Mouse (Mus musculus) cerebellum, postnatal 25 days (tissue): ENCODE data around the gene Nol6.

Experiments
- DNase-seq, 2 experiments: peaks; one replicate each; pipeline ENCODE4 v3.0.0; 2021; ENCODE audit warnings: mixed read lengths in 2 of 2

The Nol6 gene

DNA sequence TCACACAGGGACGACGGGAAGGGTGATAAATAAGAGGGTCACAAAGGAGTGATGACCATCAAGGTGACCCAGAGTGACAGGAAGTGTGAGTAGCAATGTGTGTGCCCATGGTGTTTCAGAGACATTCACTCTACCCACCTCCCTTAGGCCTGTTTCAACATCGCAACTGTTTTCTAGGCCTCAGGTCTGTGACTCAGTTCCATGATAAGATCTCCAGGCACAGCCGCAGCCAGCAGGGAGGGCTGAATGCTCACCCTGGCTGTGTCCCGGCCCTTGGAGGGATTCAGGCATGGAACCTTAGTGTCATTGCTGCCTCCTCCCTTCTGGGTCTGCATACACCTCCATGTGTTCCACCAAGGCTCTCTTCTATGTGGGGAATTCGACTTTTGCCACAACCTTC is 45.5 kb downstream of the Nol6 start:
- DNase-seq = no peak

DNA sequence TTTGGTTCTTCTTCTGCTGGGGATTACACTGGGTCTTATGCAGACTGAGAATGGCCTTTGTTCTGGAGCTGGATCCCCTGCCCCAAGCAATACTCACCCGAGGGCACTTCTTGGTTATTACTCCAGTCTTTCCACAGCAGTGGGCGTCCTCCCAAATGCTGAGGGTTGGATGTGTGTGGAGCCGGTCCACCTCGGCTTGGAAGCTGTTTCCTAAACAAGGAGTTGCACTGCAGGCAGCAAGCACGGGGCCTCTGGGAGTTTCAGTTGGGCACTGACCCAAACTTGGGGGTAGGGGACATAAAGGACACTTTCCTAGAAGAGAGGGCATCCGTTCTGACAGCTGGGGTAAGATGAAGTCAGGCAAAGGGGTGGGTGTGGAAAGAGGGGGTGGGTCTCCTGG is 49.8 kb downstream of the Nol6 start:
- DNase-seq = no peak

DNA sequence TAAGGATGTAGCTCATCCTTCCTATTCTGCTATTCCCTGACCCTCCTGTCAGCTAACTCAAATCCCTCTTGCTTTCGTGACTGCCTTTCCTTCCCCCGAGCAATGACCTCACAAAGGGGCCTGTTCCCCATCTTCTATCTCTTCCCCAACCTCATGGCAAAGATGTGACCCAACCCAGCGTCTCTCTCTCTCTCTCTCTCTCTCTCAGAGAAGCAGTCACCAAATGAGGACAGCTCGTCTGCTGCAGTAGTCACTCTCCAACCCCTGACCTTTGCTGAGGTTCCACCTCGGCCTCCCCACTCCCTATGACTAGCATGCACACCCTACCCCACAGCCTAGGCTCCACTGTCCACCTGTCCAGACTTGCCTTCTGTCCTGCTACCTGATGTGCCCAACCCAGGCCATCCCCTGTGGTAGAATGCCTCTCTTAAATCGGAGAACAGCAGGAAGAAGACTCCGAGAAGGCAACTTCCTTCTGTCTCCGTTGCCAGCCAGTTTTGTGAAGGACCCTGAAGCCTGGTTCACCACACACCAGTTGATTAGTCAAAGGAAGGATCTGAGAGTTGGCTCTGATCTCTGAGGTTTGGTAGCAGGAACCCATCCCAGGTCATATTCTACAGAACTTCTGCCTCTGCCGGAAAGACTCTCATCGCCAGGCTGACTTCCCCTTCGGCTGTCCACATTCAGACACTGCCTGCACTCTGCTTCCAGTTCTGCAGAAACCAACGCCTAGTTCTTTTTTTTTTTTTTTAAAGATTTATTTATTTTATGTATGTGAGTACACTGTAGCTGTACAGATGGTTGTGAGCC is 51.0 kb downstream of the Nol6 start:
- no peak for DNase-seq

DNA sequence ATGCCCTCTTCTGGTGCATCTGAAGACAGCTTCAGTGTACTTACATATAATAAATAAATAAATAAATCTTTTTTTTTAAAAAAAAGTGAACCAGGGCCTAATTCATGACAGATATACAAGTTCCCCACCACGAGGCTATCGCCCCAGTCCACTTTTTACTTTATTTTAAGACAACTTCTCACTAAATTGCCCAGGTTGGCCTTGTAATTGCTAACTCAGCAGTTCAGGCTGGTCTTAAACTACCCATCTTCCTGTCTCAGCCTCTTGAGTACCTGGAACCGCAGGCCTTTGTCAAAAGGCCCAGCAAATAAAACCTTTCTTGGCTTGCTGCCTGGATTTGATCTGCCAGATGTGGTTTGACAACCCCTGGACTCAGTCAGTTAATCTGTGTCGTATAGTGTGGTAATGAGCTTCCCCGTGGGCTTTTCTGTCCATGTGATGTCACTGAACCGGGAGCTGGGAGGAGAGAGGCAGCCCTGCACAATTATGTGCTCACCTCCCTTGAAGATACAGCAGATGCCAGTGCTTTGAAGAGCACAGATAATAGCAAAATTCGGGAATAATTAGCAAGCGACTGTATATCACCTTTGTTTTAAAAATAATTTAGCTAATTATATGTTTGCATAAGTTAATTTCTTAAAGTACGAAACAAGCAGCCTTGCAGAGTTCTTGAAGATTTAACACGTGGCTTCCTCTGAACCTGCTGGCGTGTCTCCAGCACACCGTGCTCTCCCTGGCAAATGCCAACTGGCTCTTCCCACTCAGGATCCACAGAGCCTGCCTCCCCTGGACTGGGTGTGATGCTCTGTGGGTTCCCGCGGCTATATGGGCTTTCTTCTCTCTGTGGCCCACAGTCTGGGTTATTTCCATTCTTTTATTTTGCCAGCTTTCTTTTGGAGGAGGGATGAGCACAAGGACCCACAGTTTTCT is 52.5 kb downstream of the Nol6 start:
- peak; percentile 65 to 78 for DNase-seq

DNA sequence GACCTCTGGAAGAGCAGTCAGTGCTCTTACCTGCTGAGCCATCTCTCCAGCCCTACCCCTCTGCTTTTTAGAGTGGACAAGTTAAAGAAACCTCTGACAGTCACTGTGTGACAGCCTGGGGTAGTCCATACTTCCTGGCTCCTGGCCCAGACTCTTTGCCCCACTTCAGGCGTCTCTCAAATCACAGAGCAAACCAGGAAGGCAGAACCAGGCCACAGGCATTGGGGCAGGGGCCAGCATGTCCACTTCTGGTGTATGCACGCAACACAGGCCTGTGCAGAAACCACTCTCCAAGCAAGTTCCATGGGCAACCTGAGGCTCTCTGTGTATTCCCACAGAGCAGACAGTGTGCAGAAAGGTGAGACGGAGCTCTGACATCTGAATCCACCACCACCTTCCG is 59.1 kb downstream of the Nol6 start:
- no peak for DNase-seq
